Mouse (Mus musculus): ENCODE results near the gene Cylc1. TPM values are rescaled to one million over a fixed set of nuclear protein-coding genes. Genes with fewer than 3 reads are reported as not detected.

Gene Cylc1
- not detected in 2 replicates for polyA plus RNA-seq (2015; fragmentation: Nextera tagmentation; extraction: Ambion mirVana)

- no peak within 1 kb of the TSS for H3K9ac ChIP-seq (ENCODE audit: low read depth, low read length)
- H3K27ac ChIP-seq (ENCODE audit: low read depth, low read length), result no peak within 1 kb of the TSS
- no peaks in the 10 kb centered on the region for H3K9me3 ChIP-seq (ENCODE audit: control insufficient read depth, low read length)
- no peaks in the 10 kb centered on the region for H3K36me3 ChIP-seq (ENCODE audit: control insufficient read depth, insufficient read depth, low read length)
- H3K4me1 ChIP-seq (ENCODE audit: control insufficient read depth, insufficient read depth, low read depth, low read length), result no peaks in the 10 kb centered on the region
- H3K27me3 ChIP-seq (replicated peaks; ENCODE audit: control insufficient read depth, insufficient read depth, low read length), result no peaks in the 10 kb centered on the region
- H3K4me3 ChIP-seq (ENCODE audit: low read length), result no peak within 1 kb of the TSS
- H3K4me2 ChIP-seq (ENCODE audit: low read length), result no peak within 1 kb of the TSS
- ATAC-seq, result no peak
Observed at GRCm38 (mm10) chrX:111110118-111110517, at the start of gene Cylc1. Cylc1 (plus strand) TSS chrX:111110418.

GRCm38 (mm10) chrX:111078680-111079079 lies 31.5 kb upstream of the Cylc1 start:
- H3K27me3 ChIP-seq (replicated peaks; ENCODE audit: control insufficient read depth, insufficient read depth, low read length), result no peaks in the 10 kb centered on the region
- no peak for ATAC-seq
- H3K9me3 ChIP-seq (ENCODE audit: control insufficient read depth, low read length), result no peaks in the 10 kb centered on the region
- H3K36me3 ChIP-seq (ENCODE audit: control insufficient read depth, insufficient read depth, low read length), result no peaks in the 10 kb centered on the region
- WGBS, result 89% methylated on average over 8 of the region's 8 CpGs
- H3K9ac ChIP-seq (ENCODE audit: low read depth, low read length), result no peak overlapping the region
- no peaks in the 10 kb centered on the region for H3K4me1 ChIP-seq (ENCODE audit: control insufficient read depth, insufficient read depth, low read depth, low read length)
- no peak overlapping the region for H3K4me3 ChIP-seq (ENCODE audit: low read length)
- no peak overlapping the region for H3K27ac ChIP-seq (ENCODE audit: low read depth, low read length)
- no peak overlapping the region for H3K4me2 ChIP-seq (ENCODE audit: low read length)

GRCm38 (mm10) chrX:111168040-111168439 lies 57.8 kb downstream of the Cylc1 start, which contains the start of gene Gm10112:
Gm10112 (plus strand) TSS chrX:111168340.
- WGBS, result 90% methylated on average over 3 of the region's 3 CpGs
- Histone ChIP-seq H3K36me3 (ENCODE audit: control insufficient read depth, insufficient read depth, low read length) (no peaks in the 10 kb centered on the region), H3K27me3 (replicated peaks; ENCODE audit: control insufficient read depth, insufficient read depth, low read length) (no peaks in the 10 kb centered on the region), H3K4me1 (ENCODE audit: control insufficient read depth, insufficient read depth, low read depth, low read length) (no peaks in the 10 kb centered on the region), H3K4me3 (ENCODE audit: low read length) (no peak within 1 kb of the TSS), H3K27ac (ENCODE audit: low read depth, low read length) (no peak within 1 kb of the TSS), H3K4me2 (ENCODE audit: low read length) (no peak within 1 kb of the TSS), H3K9me3 (ENCODE audit: control insufficient read depth, low read length) (no peaks in the 10 kb centered on the region), H3K9ac (ENCODE audit: low read depth, low read length) (no peak within 1 kb of the TSS)
- no peak for ATAC-seq

Other genes starting within 250 kb of the Cylc1 start
- not detected in 2 replicates for gene Gm10112, start 57.9 kb downstream of the Cylc1 start, polyA plus RNA-seq (2015; fragmentation: Nextera tagmentation; extraction: Ambion mirVana)